ENCODE assay signal across 21 mouse cellular contexts in genomic region chr14:79780889-79781288, GRCm38 (mm10). TPM values are rescaled to one million over a fixed set of nuclear protein-coding genes. Genes with fewer than 3 reads are reported as not detected.
"Had no signal": no experiment of that assay in that cellular context is flagged by ENCODE, and none has a peak within 500 bp of the region (broad histone marks: within the 10 kb centered on the region; RNA-seq: fewer than 3 reads in every experiment).

No protein-coding gene starts in this region.

- H3K27me3 ChIP-seq: liver, embryonic 13.5 days had no signal

- H3K9ac ChIP-seq: kidney, embryonic 15.5 days; liver, embryonic 13.5 days had no signal

- H3K4me3 ChIP-seq: kidney, embryonic 15.5 days; left cerebral cortex, adult 2 months; liver, embryonic 13.5 days; myocyte had no signal

- H3K36me3 ChIP-seq: kidney, embryonic 15.5 days; liver, embryonic 13.5 days had no signal

- ATAC-seq: intestine, embryonic 16.5 days had no signal

- DNase-seq: kidney, adult 18-20 months; kidney, postnatal 10 days; kidney, postnatal 36 days; layer of hippocampus, postnatal 36 days; liver, embryonic 13.5 days; lung, adult 2 months; lung, postnatal 14 days; lung, postnatal 4 days; thymus, adult 18-20 months; thymus, postnatal 36 days had no signal

- H3K4me2 ChIP-seq: kidney, embryonic 15.5 days; liver, embryonic 13.5 days had no signal

- H3K9me3 ChIP-seq: kidney, embryonic 15.5 days; liver, embryonic 13.5 days had no signal

- H3K4me1 ChIP-seq: kidney, embryonic 15.5 days; liver, embryonic 13.5 days had no signal

- H3K27ac ChIP-seq: kidney, embryonic 15.5 days; left cerebral cortex, adult 2 months; liver, embryonic 13.5 days had no signal

RNA-seq across cellular contexts. Expression of gene Pcdh8, which starts 9.8 kb away (rescaled TPM):
- total RNA-seq: liver, adult 2 months; megakaryocyte progenitor cell, adult 5-6 weeks; megakaryocyte-erythroid progenitor cell, adult 5-6 weeks; monocyte, adult 5-6 weeks had no signal
- polyA plus RNA-seq: liver, adult 2 months; liver, embryonic 16.5 days; lung, adult 2 months; lung, embryonic 16.5 days; spleen, adult 2 months had no signal
